Mouse (Mus musculus) CH12.LX (cell line): ENCODE data around the gene Gla. TPM values are rescaled to one million over a fixed set of nuclear protein-coding genes. Genes with fewer than 3 reads are reported as not detected.

Source experiments
- DNase-seq: peaks from one replicate; pipeline ENCODE4 v3.0.0-alpha.2; 2013; ENCODE audit errors: extremely low read depth
- H3K27ac ChIP-seq: 2 replicates; pipeline ENCODE4 v1.5.1; 2012; ENCODE audit warnings: low read depth, mild to moderate bottlenecking, control low read depth, moderate library complexity; ENCODE audit not compliant: insufficient read depth
- H3K27me3 ChIP-seq: replicated peaks from 2 replicates; pipeline ENCODE3; 2012; ENCODE audit warnings: inconsistent platforms
- H3K36me3 ChIP-seq, 2 experiments: replicated peaks in 1 of 2; 2 replicates each; pipeline versions ENCODE3 to v1.6.1; 2012; ENCODE audit warnings: inconsistent platforms in 1 of 2, low read length in 1 of 2, mild to moderate bottlenecking in 1 of 2, mixed read lengths in 1 of 2, moderate library complexity in 1 of 2; ENCODE audit not compliant: control insufficient read depth in 1 of 2, insufficient read depth in 1 of 2
- H3K4me1 ChIP-seq, 2 experiments: 2 replicates each; pipeline ENCODE4 v1.6.1; 2012; ENCODE audit warnings: inconsistent platforms in 1 of 2, moderate library complexity in 1 of 2; ENCODE audit not compliant: insufficient read depth in 2 of 2, control insufficient read depth in 1 of 2
- H3K4me2 ChIP-seq: 2 replicates; pipeline ENCODE4 v1.6.1; 2012; ENCODE audit warnings: low read depth, mild to moderate bottlenecking, control low read depth; ENCODE audit not compliant: poor library complexity, insufficient read depth, severe bottlenecking
- H3K4me3 ChIP-seq, 3 experiments: fragments of 150-350 bp in 1 of 3; sonication (generic) in 1 of 3; replicated peaks in 1 of 3; 2 replicates each; pipeline versions ENCODE3 to v1.5.1; 2011 to 2012; ENCODE audit warnings: low read depth in 2 of 3, low read length in 2 of 3, mild to moderate bottlenecking in 2 of 3, moderate library complexity in 2 of 3, control low read depth in 1 of 3, improper control_type of control experiment in 1 of 3, inconsistent platforms in 1 of 3, mixed read lengths in 1 of 3; ENCODE audit not compliant: poor library complexity in 1 of 3
- H3K79me2 ChIP-seq: replicated peaks from 2 replicates; pipeline ENCODE4 v1.6.1; 2012; ENCODE audit warnings: mild to moderate bottlenecking, moderate library complexity; ENCODE audit not compliant: control insufficient read depth, poor library complexity, insufficient read depth, severe bottlenecking; ENCODE audit errors: extremely low read depth
- H3K9ac ChIP-seq: 2 replicates; pipeline ENCODE4 v1.6.1; 2012; ENCODE audit warnings: low read depth, mild to moderate bottlenecking, control low read depth, moderate library complexity; ENCODE audit not compliant: insufficient read depth
- H3K9me3 ChIP-seq: replicated peaks from 2 replicates; pipeline ENCODE3; 2012; ENCODE audit warnings: low read length, inconsistent platforms, mixed read lengths
- E2F4 ChIP-seq: IDR thresholded peaks from 2 replicates; pipeline ENCODE4 v1.6.1; 2011; ENCODE audit warnings: low read depth, low read length, improper control_type of control experiment; ENCODE audit not compliant: insufficient replicate concordance
- GABPA ChIP-seq: IDR thresholded peaks from 2 replicates; pipeline ENCODE4 v1.6.1; 2012; ENCODE audit warnings: low read depth, low read length, improper control_type of control experiment, inconsistent platforms; ENCODE audit not compliant: insufficient replicate concordance
- HCFC1 ChIP-seq: IDR thresholded peaks from 2 replicates; pipeline ENCODE4 v1.6.1; 2012; ENCODE audit warnings: low read depth, mild to moderate bottlenecking, inconsistent platforms, low read length, improper control_type of control experiment
- IRF4 ChIP-seq: IDR thresholded peaks from 2 replicates; pipeline ENCODE4 v1.6.1; 2014; ENCODE audit warnings: low read depth, mild to moderate bottlenecking, inconsistent platforms, low read length, improper control_type of control experiment
- JUN ChIP-seq: IDR thresholded peaks from 2 replicates; pipeline ENCODE4 v1.6.1; 2011; ENCODE audit warnings: low read depth, mild to moderate bottlenecking, low read length, improper control_type of control experiment, moderate library complexity; ENCODE audit not compliant: insufficient read depth
- KAT2A ChIP-seq: IDR thresholded peaks from 2 replicates; pipeline ENCODE4 v1.6.1; 2012; ENCODE audit warnings: low read length, improper control_type of control experiment, inconsistent platforms; ENCODE audit not compliant: insufficient replicate concordance
- MAZ ChIP-seq: IDR thresholded peaks from 2 replicates; pipeline ENCODE4 v1.6.1; 2012; ENCODE audit warnings: low read depth, mild to moderate bottlenecking, inconsistent platforms, low read length, improper control_type of control experiment, moderate library complexity
- MEF2A ChIP-seq: IDR thresholded peaks from 2 replicates; pipeline ENCODE4 v1.6.1; 2014; ENCODE audit warnings: low read depth, mild to moderate bottlenecking, inconsistent platforms, low read length, improper control_type of control experiment, borderline replicate concordance
- NRF1 ChIP-seq: IDR thresholded peaks from 2 replicates; pipeline ENCODE4 v1.6.1; 2014; ENCODE audit warnings: low read depth, mild to moderate bottlenecking, inconsistent platforms, low read length, improper control_type of control experiment, moderate library complexity
- PAX5 ChIP-seq: IDR thresholded peaks from 2 replicates; pipeline ENCODE4 v1.6.1; 2012; ENCODE audit warnings: low read length, inconsistent platforms, mixed read lengths
- POLR2A ChIP-seq: IDR thresholded peaks from 2 replicates; pipeline ENCODE4 v1.6.1; 2011; ENCODE audit warnings: low read depth, mild to moderate bottlenecking, improper control_type of control experiment, low read length
- RAD21 ChIP-seq: IDR thresholded peaks from 2 replicates; pipeline ENCODE4 v1.6.1; 2011; ENCODE audit warnings: low read depth, mild to moderate bottlenecking, low read length, improper control_type of control experiment, moderate library complexity
- RCOR1 ChIP-seq: conservative IDR thresholded peaks from 2 replicates; pipeline ENCODE4 v1.6.1; 2012; ENCODE audit warnings: low read depth, mild to moderate bottlenecking, inconsistent platforms, low read length, improper control_type of control experiment
- TBP ChIP-seq: conservative IDR thresholded peaks from 2 replicates; pipeline ENCODE4 v1.6.1; 2011; ENCODE audit warnings: low read depth, low read length, improper control_type of control experiment
- TCF12 ChIP-seq: IDR thresholded peaks from 2 replicates; pipeline ENCODE4 v1.6.1; 2014; ENCODE audit warnings: low read depth, mild to moderate bottlenecking, inconsistent platforms, low read length, improper control_type of control experiment
- UBTF ChIP-seq: IDR thresholded peaks from 2 replicates; pipeline ENCODE4 v1.6.1; 2012; ENCODE audit warnings: low read depth, mild to moderate bottlenecking, inconsistent platforms, low read length, improper control_type of control experiment, moderate library complexity
- USF2 ChIP-seq: conservative IDR thresholded peaks from 2 replicates; pipeline ENCODE4 v1.6.1; 2011; ENCODE audit warnings: low read depth, low read length, improper control_type of control experiment
- ZC3H11A ChIP-seq: IDR thresholded peaks from 2 replicates; pipeline ENCODE4 v1.6.1; 2012; ENCODE audit warnings: low read depth, mild to moderate bottlenecking, inconsistent platforms, low read length, improper control_type of control experiment
- ZKSCAN1 ChIP-seq: IDR thresholded peaks from 2 replicates; pipeline ENCODE4 v1.6.1; 2012; ENCODE audit warnings: low read depth, inconsistent platforms, low read length, improper control_type of control experiment, borderline replicate concordance
- ZMIZ1 ChIP-seq: IDR thresholded peaks from 2 replicates; pipeline ENCODE4 v1.6.1; 2012; ENCODE audit warnings: low read depth, mild to moderate bottlenecking, inconsistent platforms, low read length, improper control_type of control experiment
- ZNF384 ChIP-seq: IDR thresholded peaks from 2 replicates; pipeline ENCODE4 v1.6.1; 2012; ENCODE audit warnings: low read depth, low read length, improper control_type of control experiment, inconsistent platforms
- dilution Hi-C: fragments of 300-500 bp; cut with MboI; formaldehyde crosslinking; loops from 2 replicates; pipeline ENCODE4 v1.14.3; 2020; ENCODE audit warnings: low sequenced_read_pairs; ENCODE audit not compliant: extremely low pct_unique_long_range_greater_than_20kb, extremely low pct_ligation_motif_present
- in situ Hi-C: fragments of 300-500 bp; cut with MboI; formaldehyde crosslinking; loops from 3 replicates; pipeline ENCODE4 v1.14.3; 2019; ENCODE audit warnings: low sequenced_read_pairs, low pct_ligation_motif_present, low pct_unique_long_range_greater_than_20kb, mixed read lengths
- polyA plus RNA-seq: library from polyadenylated mRNA; unstranded; fragments of >175 nt; gene quantifications from 2 replicates; pipeline ENCODE4 v1.2.1, GENCODE M21; 2012; ENCODE audit warnings: low read depth; ENCODE audit not compliant: insufficient read length
- total RNA-seq, 2 experiments: library from RNA; depleted of rRNA; stranded (reverse); fragments of 300-350 nt in 1 of 2; fragments of >200 nt in 1 of 2; gene quantifications; 2 replicates each; pipeline ENCODE4 v1.2.3; 2012 to 2014

Gene Gla
- total and polyA plus RNA-seq, 3 experiments: 6.1 to 9.1 (median 8.6) TPM

GRCm38 (mm10) chrX:134646338-134646737 lies 45.4 kb upstream of the Gla start:
- no peaks in the 10 kb centered on the region for H3K27me3 ChIP-seq
- no peaks in the 10 kb centered on the region for H3K9me3 ChIP-seq
- H3K36me3 ChIP-seq: no peaks in the 10 kb centered on the region
- DNase-seq: no peak
- in situ Hi-C loops: loop anchor here (25.0 kb wide), 1 partner anchor 266 kb away; no protein-coding TSS in a partner anchor
- no peaks in the 10 kb centered on the region for H3K79me2 ChIP-seq
- no peaks in the 10 kb centered on the region for H3K4me1 ChIP-seq
- H3K4me3 ChIP-seq: no peak overlapping the region
- H3K9ac ChIP-seq: no peak overlapping the region
- dilution Hi-C loops: no loop called here
- TF ChIP-seq MEF2A: no peak
- no peak for TF ChIP-seq MAZ
- TF ChIP-seq IRF4: no peak
- TF ChIP-seq NRF1: no peak
- TF ChIP-seq ZNF384: no peak
- TF ChIP-seq UBTF: no peak
- no peak for TF ChIP-seq RAD21
- TF ChIP-seq GABPA: no peak
- no peak for TF ChIP-seq TBP
- no peak for TF ChIP-seq PAX5
- TF ChIP-seq USF2: no peak
- no peak for TF ChIP-seq E2F4
- TF ChIP-seq POLR2A: no peak
- TF ChIP-seq KAT2A: no peak
- H3K27ac ChIP-seq: no peak overlapping the region
- H3K4me2 ChIP-seq: no peak overlapping the region

GRCm38 (mm10) chrX:134641000-134641760 lies 40.3 kb upstream of the Gla start:
- in situ Hi-C loops: loop anchor here (25.0 kb wide), 1 partner anchor 271 kb away; no protein-coding TSS in a partner anchor
- no peak overlapping the region for H3K9ac ChIP-seq
- H3K4me2 ChIP-seq: no peak overlapping the region
- no peaks in the 10 kb centered on the region for H3K9me3 ChIP-seq
- DNase-seq: no peak
- H3K27me3 ChIP-seq: no peaks in the 10 kb centered on the region
- dilution Hi-C loops: no loop called here
- H3K4me1 ChIP-seq: no peaks in the 10 kb centered on the region
- TF ChIP-seq MEF2A (no peak), RCOR1 (no peak), TCF12 (no peak), ZMIZ1 (no peak), E2F4 (no peak), GABPA (no peak), HCFC1 (no peak), ZC3H11A (no peak), TBP (no peak), ZKSCAN1 (no peak), JUN (no peak), POLR2A (no peak)
- H3K79me2 ChIP-seq: no peaks in the 10 kb centered on the region
- H3K4me3 ChIP-seq: no peak overlapping the region
- no peak overlapping the region for H3K27ac ChIP-seq
- H3K36me3 ChIP-seq: no peaks in the 10 kb centered on the region
